Mouse (Mus musculus) skeletal muscle tissue, adult 2 months (tissue): ENCODE data around the gene Frmd6.
A peak's percentile ranks its signal among the peaks of the same experiment; 100 is the strongest.

Experiments used
- DNase-seq: peaks from one replicate; pipeline ENCODE4 v3.0.0-alpha.2; 2012; ENCODE audit warnings: low read depth, low spot score

Frmd6 gene

DNA sequence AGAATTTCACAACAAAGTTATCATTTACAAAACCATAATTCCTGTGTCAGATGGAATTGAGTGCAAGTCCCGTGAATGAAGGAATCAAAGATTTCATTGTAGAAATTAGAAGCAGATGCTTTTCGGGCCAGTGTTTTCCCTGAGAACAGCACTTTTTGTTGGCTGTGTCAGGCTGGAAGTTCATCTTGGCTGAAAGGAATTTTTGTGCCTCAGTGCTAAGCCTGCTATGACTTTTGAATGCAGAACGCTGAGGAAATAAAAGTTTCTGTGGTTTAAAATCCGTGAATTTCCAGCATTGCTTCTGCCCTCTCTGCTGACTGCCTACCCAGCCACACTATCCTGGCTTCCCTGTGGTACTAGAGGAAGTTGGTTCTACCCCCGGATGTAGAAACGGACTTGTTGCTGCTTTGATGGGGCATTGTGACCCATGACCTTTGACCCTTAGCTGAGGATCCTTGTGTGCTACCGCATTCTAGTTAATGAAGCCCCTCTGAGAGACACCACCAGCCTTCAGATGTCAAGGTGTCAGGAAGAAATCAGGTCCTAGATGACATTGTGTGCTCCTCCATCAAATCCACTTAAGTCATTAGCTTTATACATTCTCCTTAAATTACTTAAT lies 26.1 kb downstream of the Frmd6 start:
- DNase-seq, result no peak

DNA sequence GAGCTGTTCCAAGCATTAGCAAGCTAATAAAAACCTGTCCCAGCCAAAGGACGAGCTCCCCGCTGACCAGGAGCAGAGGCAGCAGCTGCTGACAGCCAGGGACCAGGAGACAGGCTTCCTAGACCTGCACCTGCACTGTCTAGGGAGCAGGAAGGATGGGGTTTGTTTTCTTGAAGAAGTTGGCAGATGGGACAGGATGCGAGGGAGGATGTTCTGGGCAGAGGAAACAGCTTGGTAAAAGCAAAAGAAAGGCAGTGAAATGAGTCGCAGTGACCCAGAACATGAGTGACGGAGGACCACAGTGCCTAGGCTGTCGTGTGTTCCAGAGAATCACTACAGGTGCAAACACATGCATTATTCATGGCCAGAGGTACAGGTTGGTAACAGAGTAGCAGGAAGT lies 27.7 kb downstream of the Frmd6 start:
- peak; percentile 42 for DNase-seq

GRCm38 (mm10) chr12:70855678-70856077 lies 30.4 kb downstream of the Frmd6 start:
- no peak for DNase-seq

GRCm38 (mm10) chr12:70856776-70857175 lies 31.5 kb downstream of the Frmd6 start:
- no peak for DNase-seq

GRCm38 (mm10) chr12:70863281-70863680 lies 38.0 kb downstream of the Frmd6 start:
- DNase-seq, result no peak

DNA sequence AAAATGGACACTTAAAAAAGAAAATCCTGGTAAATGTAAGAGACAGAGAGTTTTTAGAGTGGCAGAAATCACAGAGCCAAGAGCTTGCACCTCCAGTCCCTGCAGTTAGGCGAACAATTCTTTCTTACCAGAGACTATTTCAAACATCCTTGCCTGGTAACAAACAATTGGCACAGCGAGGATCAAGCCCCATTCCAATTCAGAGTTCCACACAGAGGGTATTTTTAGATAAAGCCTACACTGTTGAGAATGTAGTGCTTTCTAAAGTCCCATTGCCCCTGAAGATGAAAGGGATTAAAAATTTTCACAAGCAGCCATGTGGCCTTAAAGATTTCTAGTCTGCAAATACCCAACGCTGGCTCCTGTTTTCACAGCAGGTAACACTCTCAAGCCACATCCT lies 42.5 kb downstream of the Frmd6 start:
- DNase-seq, result no peak

- no peak for DNase-seq
Measured at GRCm38 (mm10) chr12:70868190-70868987, 43.1 kb downstream of the Frmd6 start.

GRCm38 (mm10) chr12:70868988-70869291 lies 43.6 kb downstream of the Frmd6 start:
- no peak for DNase-seq

DNA sequence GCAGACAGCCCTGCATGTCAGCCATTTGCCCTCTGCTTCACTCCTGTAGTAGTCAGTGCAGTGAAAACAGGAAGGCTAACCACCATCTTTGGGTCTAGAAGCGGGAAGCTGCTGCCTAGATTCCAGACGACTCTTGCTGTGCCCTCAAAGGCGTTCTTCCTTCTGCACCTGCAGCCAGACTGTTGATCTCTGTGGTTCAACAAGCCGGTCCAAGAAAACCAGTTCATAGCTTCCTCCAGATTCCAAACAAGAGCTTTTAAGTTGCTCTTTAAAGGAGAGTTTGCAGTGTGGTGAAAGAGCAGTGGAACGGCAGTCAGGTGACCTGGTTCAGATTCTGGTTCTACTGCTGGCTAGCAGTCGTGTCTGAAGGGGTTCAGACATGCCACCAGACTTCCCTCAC lies 48.2 kb downstream of the Frmd6 start:
- no peak for DNase-seq

GRCm38 (mm10) chr12:70876270-70876998 lies 51.1 kb downstream of the Frmd6 start:
- no peak for DNase-seq

DNA sequence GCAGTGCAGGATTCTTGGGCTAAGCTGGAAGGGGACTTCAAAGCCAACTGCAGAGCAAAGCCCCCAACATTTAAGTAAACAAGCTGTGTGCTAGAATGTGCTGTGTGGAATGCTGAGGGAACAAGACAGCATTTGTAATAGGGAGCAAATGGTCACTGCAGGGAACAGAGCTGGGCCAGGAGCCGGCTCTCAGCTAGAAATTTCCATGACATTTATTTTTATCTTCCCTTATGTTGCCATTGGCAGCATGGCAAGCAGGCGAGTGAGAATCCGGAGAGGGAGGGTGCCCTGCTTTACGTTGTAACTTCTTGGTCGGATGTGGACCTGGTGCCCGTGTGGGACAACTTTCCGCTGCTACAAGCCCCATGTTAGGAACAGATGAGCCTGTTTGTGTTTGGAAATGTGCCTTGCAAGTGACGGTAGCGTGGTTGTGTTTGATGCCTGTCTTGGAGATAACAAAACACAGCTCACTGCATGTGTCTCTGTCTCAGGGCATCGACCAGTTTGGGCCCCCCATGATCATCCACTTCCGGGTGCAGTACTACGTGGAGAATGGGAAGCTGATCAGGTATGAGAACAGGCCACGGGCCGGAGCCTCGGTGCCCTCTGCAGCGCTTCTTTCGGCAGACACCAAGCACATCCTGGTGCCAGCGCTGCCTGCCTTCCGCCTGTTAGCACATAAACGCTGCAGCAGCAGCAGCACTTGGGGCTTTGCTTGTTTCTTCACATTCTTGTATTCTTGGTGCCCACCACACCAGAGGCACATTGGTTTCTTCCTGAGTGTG lies 52.8 kb downstream of the Frmd6 start:
- no peak for DNase-seq

DNA sequence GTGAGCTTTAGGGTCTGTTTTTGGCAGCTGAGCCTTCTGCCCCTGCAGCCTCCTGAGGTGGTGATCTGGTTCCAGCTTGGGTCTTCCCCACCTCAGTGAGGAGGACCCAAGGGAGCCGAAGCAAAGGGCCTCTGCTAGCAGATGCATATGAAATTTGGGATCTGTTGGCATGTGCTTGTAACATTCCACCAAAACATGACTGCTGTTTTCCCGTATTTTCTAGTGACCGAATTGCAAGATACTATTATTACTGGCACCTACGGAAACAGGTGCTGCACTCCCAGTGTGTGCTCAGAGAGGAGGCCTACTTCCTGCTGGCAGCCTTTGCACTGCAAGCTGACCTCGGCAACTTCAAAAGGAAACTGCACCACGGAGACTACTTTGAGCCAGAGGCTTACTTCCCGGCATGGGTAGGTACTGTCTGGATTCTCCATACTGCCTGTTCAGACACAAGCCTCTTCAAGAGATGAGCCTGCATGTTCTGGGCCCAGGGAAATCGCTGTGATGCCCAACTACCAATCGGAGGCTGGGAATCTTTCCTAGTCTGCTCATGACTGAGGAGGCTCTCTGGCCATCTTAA lies 55.2 kb downstream of the Frmd6 start:
- DNase-seq, result no peak

- peak; percentile 58 for DNase-seq
Measured at GRCm38 (mm10) chr12:70881340-70881739, 56.0 kb downstream of the Frmd6 start.

- DNase-seq, result no peak
Measured at GRCm38 (mm10) chr12:70881854-70882253, 56.5 kb downstream of the Frmd6 start.

DNA sequence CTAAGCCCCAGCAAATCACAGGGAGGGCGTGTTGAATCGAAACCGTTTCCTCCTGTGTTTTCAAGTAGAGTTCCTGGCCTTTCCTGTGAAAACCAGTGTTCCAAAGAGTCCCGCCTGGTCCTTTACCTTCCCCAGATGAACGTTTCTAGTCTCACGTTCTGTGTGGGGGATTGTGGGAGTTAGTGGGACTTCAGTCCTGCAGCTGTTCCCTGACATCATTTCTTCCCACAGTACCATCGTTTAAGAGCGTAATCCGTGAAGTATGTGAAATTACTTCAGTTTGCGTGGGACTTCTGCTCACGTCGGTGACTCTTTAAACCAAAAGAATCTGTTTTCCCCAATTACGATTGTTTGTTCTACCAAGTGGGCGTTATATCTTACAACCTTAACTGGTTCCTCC lies 57.8 kb downstream of the Frmd6 start:
- DNase-seq, result no peak

- DNase-seq, result no peak
Measured at GRCm38 (mm10) chr12:70884113-70884512, 58.8 kb downstream of the Frmd6 start.

DNA sequence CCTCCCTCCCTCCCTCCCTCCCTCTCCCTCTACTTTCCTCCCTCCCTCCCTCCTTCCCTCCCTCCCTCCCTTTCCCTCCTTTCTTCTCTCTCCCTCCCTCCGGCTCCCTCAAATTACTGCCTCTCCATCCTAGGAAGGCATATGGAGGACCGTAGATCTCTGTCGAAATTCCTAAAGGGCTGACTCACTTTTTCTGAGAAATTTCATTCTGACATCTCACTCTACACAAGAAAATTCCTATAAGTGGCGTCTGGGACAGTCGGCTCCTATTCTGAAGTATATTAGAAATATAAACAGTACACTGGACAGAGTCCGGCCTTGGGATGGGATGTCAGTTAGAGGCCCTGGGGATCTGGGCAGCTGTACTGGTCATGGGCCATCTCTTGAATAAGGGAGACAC lies 59.7 kb downstream of the Frmd6 start:
- DNase-seq, result no peak

- no peak for DNase-seq
Measured at GRCm38 (mm10) chr12:70885576-70885975, 60.3 kb downstream of the Frmd6 start.

GRCm38 (mm10) chr12:70890405-70890804 lies 65.1 kb downstream of the Frmd6 start:
- no peak for DNase-seq

GRCm38 (mm10) chr12:70890874-70891470 lies 65.7 kb downstream of the Frmd6 start:
- DNase-seq, result no peak

DNA sequence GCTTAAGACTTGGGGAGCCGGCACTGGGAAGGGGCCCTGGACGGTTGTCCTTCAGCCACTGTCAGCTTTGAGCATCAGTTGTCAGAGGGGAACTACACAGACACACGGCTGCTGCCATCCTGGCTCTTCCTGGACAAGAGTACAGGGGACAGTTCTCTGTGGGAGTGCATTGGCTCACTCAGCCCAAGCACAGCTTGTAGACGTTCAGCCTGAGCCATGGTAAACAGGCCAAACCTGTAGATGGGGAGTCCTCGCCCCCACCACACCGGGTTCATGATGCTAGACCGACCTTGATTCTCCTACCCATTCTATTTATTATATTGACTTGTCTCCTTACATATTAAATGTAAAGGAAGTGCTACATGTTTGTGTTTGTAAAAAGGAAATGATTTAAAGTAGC lies 70.0 kb downstream of the Frmd6 start:
- no peak for DNase-seq
